Mouse (Mus musculus) urinary bladder, postnatal 25 days (tissue): ENCODE data around the gene Dohh.
A peak's percentile ranks its signal among the peaks of the same experiment; 100 is the strongest.

Experiments
- DNase-seq: peaks from one replicate; pipeline ENCODE4 v3.0.0; 2022; ENCODE audit warnings: low spot score

Gene Dohh

GRCm38 (mm10) chr10:81430831-81431525 lies 46.8 kb downstream of the Dohh start:
- peak; percentile 49 for DNase-seq

GRCm38 (mm10) chr10:81431526-81432168 lies 47.4 kb downstream of the Dohh start:
- DNase-seq = peak; percentile 10

GRCm38 (mm10) chr10:81432169-81432867 lies 48.1 kb downstream of the Dohh start:
- no peak for DNase-seq

- DNase-seq = peak; percentile 81
These were observed 48.6 kb downstream of the Dohh start for GRCm38 (mm10) chr10:81432868-81433262.

GRCm38 (mm10) chr10:81433541-81434289 lies 49.5 kb downstream of the Dohh start:
- DNase-seq = no peak

- DNase-seq = no peak
These were observed 50.4 kb downstream of the Dohh start for GRCm38 (mm10) chr10:81434361-81435263.

- DNase-seq = no peak
These were observed 51.2 kb downstream of the Dohh start for GRCm38 (mm10) chr10:81435436-81435835.
